Mouse (Mus musculus): Measurements from ENCODE around the gene Nxt2. TPM values are rescaled to one million over a fixed set of nuclear protein-coding genes. Genes with fewer than 3 reads are reported as not detected.

The Nxt2 gene
- polyA plus RNA-seq, 1 experiment: 0.03 TPM

GRCm38 (mm10) chrX:142285905-142286304 lies 59.3 kb downstream of the Nxt2 start:
- Histone ChIP-seq H3K27me3 (ENCODE audit: control insufficient read depth) (no peaks in the 10 kb centered on the region), H3K4me3 (replicated peaks) (no peak overlapping the region), H3K36me3 (ENCODE audit: control insufficient read depth) (no peaks in the 10 kb centered on the region), H3K4me1 (ENCODE audit: control insufficient read depth) (no peaks in the 10 kb centered on the region), H3K9me3 (ENCODE audit: control insufficient read depth, low read length) (no peaks in the 10 kb centered on the region)
- TF ChIP-seq GATA1 (IDR thresholded peaks at IDR 0.05; ENCODE audit: low read length) (no peak), TAL1 (IDR thresholded peaks at IDR 0.05; ENCODE audit: low read length) (no peak)

Other genes starting within 250 kb of the Nxt2 start
- gene Gucy2f, start 29.8 kb upstream of the Nxt2 start, polyA plus RNA-seq (2012): not detected in 2 replicates
- gene Kcne1l, start 79.5 kb downstream of the Nxt2 start, polyA plus RNA-seq (2012): not detected in 2 replicates
- gene Acsl4, start 163.8 kb downstream of the Nxt2 start, polyA plus RNA-seq (2012): 0.04 TPM in 2 replicates

Measured in erythroblast, embryonic 14.5 days (primary cell).